Mouse (Mus musculus): ENCODE measurements at regions not wholly inside any gene's neighbourhood (a gene's known extent, or its start where the extent isn't known, plus 50 kb on each side); places are given as distances from the start of the nearest gene placed in this dataset.

DNA sequence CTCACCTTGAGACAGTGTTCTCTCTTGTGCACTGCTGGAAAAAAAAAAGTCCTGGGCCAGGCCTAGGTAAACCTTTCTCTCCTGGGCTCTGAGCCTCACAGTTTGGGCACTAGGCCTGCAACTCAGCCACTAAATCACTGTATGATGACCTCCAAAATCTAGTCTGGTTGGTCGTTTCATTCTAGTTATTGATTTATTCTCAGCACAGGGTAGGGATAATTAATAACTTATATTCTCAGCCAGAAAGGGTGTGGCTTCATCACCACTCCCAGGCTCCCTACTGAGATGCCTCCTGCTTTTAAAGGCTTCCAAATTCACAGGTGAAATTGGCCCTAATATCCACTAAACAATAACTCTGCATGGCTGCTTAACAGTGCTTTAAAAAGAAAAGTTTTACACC is 696.8 kb downstream of the Serpinb8 start:
- in situ Hi-C loops (cut with MboI; ENCODE audit: low pct_unique_long_range_greater_than_20kb), result no loop called here
- POLR2A ChIA-PET, result no interaction called here
- CTCF ChIA-PET, result interaction anchor here (1.3 kb wide), 1 partner anchor 8 kb away, joined by 4 read pairs; no protein-coding TSS in a partner anchor
- ATAC-seq (no peak), DNase-seq (ENCODE audit: low read depth, low spot score) (no peak)
- TF ChIP-seq CTCF (IDR thresholded peaks at IDR 0.05), result no peak
- H3K27me3 ChIP-seq, result no peaks in the 10 kb centered on the region

Measured in Patski (cell line).